Mouse (Mus musculus): ENCODE results near the gene Lrrtm1. TPM values are rescaled to one million over a fixed set of nuclear protein-coding genes. Genes with fewer than 3 reads are reported as not detected.

Gene Lrrtm1
- polyA plus RNA-seq, 1 experiment: not detected

DNA sequence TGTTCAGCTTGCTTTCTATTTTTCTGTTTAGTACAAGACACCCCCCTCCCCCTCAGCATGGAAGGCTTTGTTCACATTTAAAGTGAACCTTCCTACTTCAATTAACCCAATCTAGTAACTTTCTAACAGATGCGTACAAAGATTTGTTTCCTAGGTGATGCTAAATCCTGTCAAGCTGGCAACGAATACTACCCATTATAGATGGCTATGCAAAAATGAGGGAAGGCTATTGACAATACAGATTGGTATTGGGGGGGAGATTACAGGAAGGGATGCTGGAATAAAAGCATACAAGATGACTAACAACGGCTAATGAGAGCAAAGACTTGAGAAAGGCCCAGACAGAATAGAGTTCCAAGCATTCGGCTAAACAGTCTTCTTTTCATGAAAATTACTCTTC lies 21.7 kb upstream of the Lrrtm1 start:
- Histone ChIP-seq H3K4me1 (ENCODE audit: control insufficient read depth, insufficient read depth, low read length) (no peaks in the 10 kb centered on the region), H3K4me3 (replicated peaks; ENCODE audit: control insufficient read depth, low read depth, low read length) (no peak overlapping the region), H3K27ac (ENCODE audit: control insufficient read depth, insufficient read depth, low read depth, low read length, poor library complexity) (no peak overlapping the region)
- TF ChIP-seq POLR2A (IDR thresholded peaks at IDR 0.05; ENCODE audit: borderline replicate concordance, control insufficient read depth, low read depth, low read length): no peak
- WGBS: 77% methylated on average over 4 of the region's 4 CpGs

GRCm38 (mm10) chr6:77222849-77223638 lies 19.4 kb upstream of the Lrrtm1 start:
- 80% methylated on average over 16 of the region's 16 CpGs for WGBS
- no peak for TF ChIP-seq CTCF (IDR thresholded peaks at IDR 0.05; ENCODE audit: control insufficient read depth, insufficient read depth, low read length)

DNA sequence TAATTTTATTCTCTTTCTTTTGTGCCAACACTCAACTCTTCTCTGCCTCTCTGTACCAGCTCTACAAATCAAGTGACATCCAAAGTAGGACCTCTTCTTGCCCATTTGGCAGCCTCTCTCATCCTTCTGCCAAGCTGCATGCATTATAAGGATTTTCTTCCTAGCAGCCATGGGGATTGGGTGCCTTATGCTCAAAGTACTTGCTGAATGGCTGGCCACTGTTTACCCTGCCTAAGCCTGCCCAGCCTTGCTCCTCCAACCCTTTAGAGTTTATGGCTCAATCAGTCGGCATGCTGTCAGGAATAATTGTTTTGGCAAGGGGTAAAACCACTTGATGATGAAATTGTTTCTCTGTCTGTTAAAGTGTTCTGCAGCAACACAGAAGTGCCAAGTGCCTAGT lies 2.1 kb upstream of the Lrrtm1 start:
- Histone ChIP-seq H3K4me1 (ENCODE audit: control insufficient read depth, insufficient read depth, low read length) (no peaks in the 10 kb centered on the region), H3K4me3 (replicated peaks; ENCODE audit: control insufficient read depth, low read depth, low read length) (no peak overlapping the region), H3K27ac (ENCODE audit: control insufficient read depth, insufficient read depth, low read depth, low read length, poor library complexity) (no peak overlapping the region)
- no peak for TF ChIP-seq CTCF (IDR thresholded peaks at IDR 0.05; ENCODE audit: control insufficient read depth, insufficient read depth, low read length)
- TF ChIP-seq POLR2A (IDR thresholded peaks at IDR 0.05; ENCODE audit: borderline replicate concordance, control insufficient read depth, low read depth, low read length): no peak
- 8% methylated on average over 1 of the region's 1 CpGs for WGBS

More at GRCm38 (mm10) chr6:77222849-77223638, 19.4 kb upstream of the Lrrtm1 start:
- H3K27ac ChIP-seq (ENCODE audit: control insufficient read depth, insufficient read depth, low read depth, low read length, poor library complexity): no peak overlapping the region
- H3K4me3 ChIP-seq (replicated peaks; ENCODE audit: control insufficient read depth, low read depth, low read length): no peak overlapping the region
- no peaks in the 10 kb centered on the region for H3K4me1 ChIP-seq (ENCODE audit: control insufficient read depth, insufficient read depth, low read length)

DNA sequence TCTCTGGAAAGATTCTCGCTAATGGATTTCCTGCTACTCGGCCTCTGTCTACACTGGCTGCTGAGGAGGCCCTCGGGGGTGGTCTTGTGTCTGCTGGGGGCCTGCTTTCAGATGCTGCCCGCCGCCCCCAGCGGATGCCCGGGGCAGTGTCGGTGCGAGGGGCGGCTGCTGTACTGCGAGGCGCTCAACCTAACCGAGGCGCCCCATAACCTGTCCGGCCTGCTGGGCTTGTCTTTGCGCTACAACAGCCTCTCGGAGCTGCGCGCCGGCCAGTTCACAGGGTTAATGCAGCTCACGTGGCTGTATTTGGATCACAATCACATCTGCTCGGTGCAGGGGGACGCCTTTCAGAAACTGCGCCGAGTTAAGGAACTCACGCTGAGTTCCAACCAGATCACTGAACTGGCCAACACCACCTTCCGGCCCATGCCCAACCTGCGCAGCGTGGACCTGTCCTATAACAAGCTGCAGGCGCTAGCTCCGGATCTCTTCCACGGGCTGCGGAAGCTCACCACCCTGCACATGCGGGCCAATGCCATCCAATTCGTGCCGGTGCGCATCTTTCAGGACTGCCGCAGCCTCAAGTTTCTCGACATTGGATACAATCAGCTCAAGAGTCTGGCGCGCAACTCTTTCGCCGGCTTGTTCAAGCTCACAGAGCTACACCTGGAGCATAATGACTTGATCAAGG lies 1.2 kb downstream of the Lrrtm1 start:
- Histone ChIP-seq H3K27ac (ENCODE audit: control insufficient read depth, insufficient read depth, low read depth, low read length, poor library complexity) (no peak overlapping the region), H3K4me1 (ENCODE audit: control insufficient read depth, insufficient read depth, low read length) (no peaks in the 10 kb centered on the region), H3K4me3 (replicated peaks; ENCODE audit: control insufficient read depth, low read depth, low read length) (no peak overlapping the region)
- TF ChIP-seq POLR2A (IDR thresholded peaks at IDR 0.05; ENCODE audit: borderline replicate concordance, control insufficient read depth, low read depth, low read length) (no peak), CTCF (IDR thresholded peaks at IDR 0.05; ENCODE audit: control insufficient read depth, insufficient read depth, low read length) (no peak)
- 4% methylated on average over 43 of the region's 43 CpGs for WGBS

DNA sequence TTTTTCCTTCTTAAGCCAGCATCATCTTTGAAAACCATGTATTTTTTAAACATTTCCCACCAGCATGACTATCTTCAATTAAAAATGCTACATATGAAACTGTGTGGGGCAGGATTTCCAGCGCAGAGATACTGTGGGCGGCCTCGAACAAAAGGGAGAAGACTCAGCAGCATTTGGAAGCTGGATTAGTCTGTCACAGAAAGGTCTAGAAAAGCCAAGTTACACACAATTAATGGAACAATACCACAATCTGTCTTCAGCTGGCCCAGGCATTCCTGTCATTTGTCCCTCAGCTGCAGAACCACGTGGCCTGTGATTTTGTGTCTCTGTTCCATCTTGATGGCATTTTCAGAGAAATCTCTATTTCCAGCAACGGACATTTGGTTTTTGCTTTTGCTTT lies 11.0 kb downstream of the Lrrtm1 start:
- H3K27ac ChIP-seq (ENCODE audit: control insufficient read depth, insufficient read depth, low read depth, low read length, poor library complexity): no peak overlapping the region
- no peak overlapping the region for H3K4me3 ChIP-seq (replicated peaks; ENCODE audit: control insufficient read depth, low read depth, low read length)
- WGBS: 73% methylated on average over 5 of the region's 5 CpGs
- TF ChIP-seq POLR2A (IDR thresholded peaks at IDR 0.05; ENCODE audit: borderline replicate concordance, control insufficient read depth, low read depth, low read length) (no peak), CTCF (IDR thresholded peaks at IDR 0.05; ENCODE audit: control insufficient read depth, insufficient read depth, low read length) (no peak)
- H3K4me1 ChIP-seq (ENCODE audit: control insufficient read depth, insufficient read depth, low read length): no peaks in the 10 kb centered on the region

DNA sequence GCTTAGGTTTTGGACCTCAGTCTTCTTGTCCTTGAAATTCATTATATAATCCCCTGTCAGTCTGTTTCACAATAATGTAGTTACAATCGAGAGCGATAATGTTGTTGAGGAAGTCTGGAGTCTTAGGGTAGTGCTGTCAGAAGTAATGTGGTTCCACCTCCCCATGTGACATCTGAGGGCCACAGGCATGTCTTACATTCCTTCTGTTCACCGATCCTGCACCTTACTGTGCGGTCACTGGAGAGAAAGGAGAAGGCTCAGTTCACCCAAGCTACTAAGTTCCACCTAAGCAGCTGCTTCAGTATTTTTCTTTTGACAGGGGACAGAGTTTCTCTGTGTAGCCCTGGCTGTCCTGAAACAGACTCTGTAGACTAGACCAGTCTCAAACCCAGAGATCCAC lies 13.9 kb downstream of the Lrrtm1 start:
- H3K27ac ChIP-seq (ENCODE audit: control insufficient read depth, insufficient read depth, low read depth, low read length, poor library complexity): no peak overlapping the region
- no peak overlapping the region for H3K4me3 ChIP-seq (replicated peaks; ENCODE audit: control insufficient read depth, low read depth, low read length)
- no peak for TF ChIP-seq POLR2A (IDR thresholded peaks at IDR 0.05; ENCODE audit: borderline replicate concordance, control insufficient read depth, low read depth, low read length)
- TF ChIP-seq CTCF (IDR thresholded peaks at IDR 0.05; ENCODE audit: control insufficient read depth, insufficient read depth, low read length): no peak
- no peaks in the 10 kb centered on the region for H3K4me1 ChIP-seq (ENCODE audit: control insufficient read depth, insufficient read depth, low read length)
- 85% methylated on average over 4 of the region's 4 CpGs for WGBS

DNA sequence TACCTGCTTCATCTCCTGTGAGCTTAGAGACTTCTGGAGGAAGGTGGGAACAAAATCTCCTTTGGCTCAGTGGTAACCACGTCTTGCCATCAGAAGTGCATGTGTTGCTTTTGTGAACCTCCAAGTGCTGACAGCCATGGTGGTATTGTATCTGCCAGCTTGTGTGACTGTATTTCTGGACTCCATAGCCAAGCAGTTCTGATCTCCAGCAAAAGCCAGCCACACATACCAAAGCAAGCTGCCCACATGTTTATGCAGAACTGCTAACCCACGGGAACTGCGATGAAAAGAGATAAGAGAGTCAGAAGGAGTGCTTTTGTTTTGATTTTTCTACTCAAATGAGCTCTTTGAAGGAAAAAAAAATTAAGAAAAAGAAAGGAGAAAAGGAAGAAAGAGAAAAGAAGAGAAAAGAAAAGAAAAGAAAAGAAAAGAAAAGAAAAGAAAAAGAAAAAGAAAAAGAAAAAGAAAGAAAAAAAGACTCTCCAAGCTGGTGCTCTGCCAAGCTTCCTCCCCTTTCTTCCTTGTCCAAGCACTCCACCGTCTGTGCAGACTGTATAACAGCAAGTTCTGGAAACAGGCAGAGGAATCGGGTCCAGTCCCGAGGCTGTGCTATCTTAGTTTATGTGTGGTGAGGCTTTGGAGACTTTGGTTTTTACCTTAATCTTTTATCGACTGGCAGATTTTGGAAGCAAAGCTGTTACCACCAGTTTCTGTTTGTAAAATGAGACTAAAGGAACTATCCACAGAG lies 15.0 kb downstream of the Lrrtm1 start:
- Histone ChIP-seq H3K4me1 (ENCODE audit: control insufficient read depth, insufficient read depth, low read length) (no peaks in the 10 kb centered on the region), H3K4me3 (replicated peaks; ENCODE audit: control insufficient read depth, low read depth, low read length) (no peak overlapping the region), H3K27ac (ENCODE audit: control insufficient read depth, insufficient read depth, low read depth, low read length, poor library complexity) (no peak overlapping the region)
- WGBS: 29% methylated on average over 7 of the region's 7 CpGs
- TF ChIP-seq POLR2A (IDR thresholded peaks at IDR 0.05; ENCODE audit: borderline replicate concordance, control insufficient read depth, low read depth, low read length) (no peak), CTCF (IDR thresholded peaks at IDR 0.05; ENCODE audit: control insufficient read depth, insufficient read depth, low read length) (no peak)

DNA sequence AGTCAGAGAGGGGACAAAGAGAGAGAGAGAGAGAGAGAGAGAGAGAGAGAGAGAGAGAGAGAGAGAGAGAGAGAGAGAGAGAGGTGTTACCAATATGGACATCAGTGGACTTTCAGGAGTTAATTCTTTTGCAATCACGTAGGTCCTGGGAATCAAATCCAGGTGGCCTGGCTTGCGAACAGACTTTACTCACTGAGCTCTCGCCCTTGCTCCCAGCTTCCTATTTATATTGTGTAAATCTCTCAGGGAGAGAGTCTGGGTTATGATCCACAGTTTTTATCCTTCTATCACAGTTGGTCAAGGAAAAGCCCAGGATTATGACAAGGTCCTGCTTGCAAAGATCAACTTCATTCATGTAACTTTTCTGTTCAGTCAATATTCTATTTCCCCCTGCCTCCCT lies 22.7 kb downstream of the Lrrtm1 start:
- no peak overlapping the region for H3K27ac ChIP-seq (ENCODE audit: control insufficient read depth, insufficient read depth, low read depth, low read length, poor library complexity)
- H3K4me1 ChIP-seq (ENCODE audit: control insufficient read depth, insufficient read depth, low read length): no peaks in the 10 kb centered on the region
- 76% methylated on average over 3 of the region's 3 CpGs for WGBS
- no peak for TF ChIP-seq CTCF (IDR thresholded peaks at IDR 0.05; ENCODE audit: control insufficient read depth, insufficient read depth, low read length)
- TF ChIP-seq POLR2A (IDR thresholded peaks at IDR 0.05; ENCODE audit: borderline replicate concordance, control insufficient read depth, low read depth, low read length): no peak
- no peak overlapping the region for H3K4me3 ChIP-seq (replicated peaks; ENCODE audit: control insufficient read depth, low read depth, low read length)

All from bone marrow, adult 2 months (tissue).